Comparison of ENCODE assay signal across 20 mouse cellular contexts in the genomic region with DNA sequence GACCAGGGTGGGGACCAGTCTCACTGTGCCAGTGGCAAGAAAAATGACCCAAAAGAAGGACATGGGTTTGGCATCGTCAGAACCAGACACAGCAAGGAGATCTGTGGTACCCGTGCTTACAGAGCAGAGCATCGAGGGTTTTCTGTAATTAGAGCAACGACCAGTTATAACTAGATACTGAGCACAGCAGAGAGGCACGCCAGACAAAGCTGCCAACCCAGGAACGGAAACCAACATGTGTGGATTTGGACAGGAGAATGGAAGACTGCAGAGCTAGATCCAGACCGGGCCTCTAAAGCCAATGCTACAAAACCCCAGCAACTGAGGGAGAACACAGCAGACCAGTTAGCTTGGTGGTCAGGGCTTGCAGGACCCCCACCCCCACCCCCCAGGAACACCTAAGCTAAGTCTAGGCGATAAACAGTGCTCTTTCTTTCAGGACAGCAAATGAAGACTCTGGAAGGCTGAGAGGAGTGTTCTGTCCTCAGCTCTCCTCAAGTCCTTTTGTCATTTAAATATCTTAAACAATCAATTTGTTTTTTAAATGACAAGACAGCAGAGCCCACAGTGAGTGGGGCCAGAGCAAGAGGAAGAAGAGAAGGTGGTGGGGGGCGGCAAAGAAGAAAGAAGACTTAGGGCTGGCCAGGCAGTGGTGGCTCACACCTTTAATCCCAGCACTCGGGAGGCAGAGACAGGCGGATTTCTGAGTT. TPM values are rescaled to one million over a fixed set of nuclear protein-coding genes. Genes with fewer than 3 reads are reported as not detected.
DNase-seq lines count a peak whose midpoint lies in the region; ATAC-seq lines count a peak whose summit lies in the region.
"Had no signal": no experiment of that assay in that cellular context is flagged by ENCODE, and none has a peak within 500 bp of the region (broad histone marks: within the 10 kb centered on the region; RNA-seq: fewer than 3 reads in every experiment).

No protein-coding gene starts in this region.

- ATAC-seq in megakaryocyte progenitor cell, adult 5-6 weeks (replicated peaks; ENCODE audit: poor library complexity), result no peak
- ATAC-seq: activated CD4-positive, CD25-positive, alpha-beta regulatory T cell, adult 4 months; forebrain, embryonic 15.5 days; hindbrain, postnatal 0 days; intestine, embryonic 15.5 days had no signal

- DNase-seq in gastrocnemius, postnatal 10 days, result peak; percentile 21
- no peak for DNase-seq in gastrocnemius, postnatal 4 days (ENCODE audit: low spot score in 2 of 2)
- peak; percentile 42 to 50 for DNase-seq in right cerebral cortex, postnatal 10 days (ENCODE audit: low spot score in 2 of 2)
- DNase-seq in right cerebral cortex, postnatal 36 days (ENCODE audit: low spot score in 2 of 2), result no peak
- DNase-seq in R1 (ENCODE audit: low read depth, low spot score), result peak; percentile 87
- no peak for DNase-seq in Muller cell, postnatal 12 days (ENCODE audit: inconsistent ontology term)
- DNase-seq: adrenal gland, postnatal 14 days; cerebellum, adult 11-12 months; cerebellum, adult 9-10 months; cerebellum, postnatal 25 days; heart, adult 18-20 months; heart, postnatal 14 days; kidney, adult 18-20 months had no signal

RNA-seq across cellular contexts. Expression of gene Susd5, which starts 30.3 kb away (rescaled TPM):
- 1 to 10 TPM; 4.8 to 6.5 TPM for total RNA-seq in gastrocnemius, postnatal 10 days (2021)
- 1 to 10 TPM; 3.5 to 4.2 TPM for total RNA-seq in gastrocnemius, postnatal 4 days (2021)
- not detected in 2 replicates for total RNA-seq in megakaryocyte progenitor cell, adult 5-6 weeks (2015)
- total RNA-seq in megakaryocyte progenitor cell, adult 5-6 weeks (2017), result not detected in 2 replicates
- total RNA-seq: CH12.LX; hematopoietic stem cell, adult 5-6 weeks had no signal

RNA-seq across cellular contexts. Expression of gene Fbxl2, which starts 41.3 kb away (rescaled TPM):
- 1 to 10 TPM; 2.0 to 3.2 TPM for total RNA-seq in gastrocnemius, postnatal 10 days (2021)
- total RNA-seq in gastrocnemius, postnatal 4 days (2021), result 1 to 10 TPM; 3.9 to 4.0 TPM
- 0.67 and 1.9 TPM in 2 replicates for total RNA-seq in megakaryocyte progenitor cell, adult 5-6 weeks (2015)
- total RNA-seq in megakaryocyte progenitor cell, adult 5-6 weeks (2017), result 1.0 and 2.0 TPM in 2 replicates

Comparison
In these comparisons a context has a peak if more than half of its experiments do, and no peak if none do; other contexts are left out.
1. DNase-seq: peak in gastrocnemius, postnatal 10 days (single experiment), right cerebral cortex, postnatal 10 days (2 of 2) and R1 (single experiment); none in gastrocnemius, postnatal 4 days (0 of 2), right cerebral cortex, postnatal 36 days (0 of 2) and Muller cell, postnatal 12 days (single experiment).
2. RNA of gene Susd5, which starts 30.3 kb away (total RNA-seq): 4.8 to 6.5 TPM in gastrocnemius, postnatal 10 days and 3.5 to 4.2 TPM in gastrocnemius, postnatal 4 days; not detected in megakaryocyte progenitor cell, adult 5-6 weeks; every median in the first group is over 4 times any median in the second.